ENCODE assay signal across 12 mouse cellular contexts in genomic region chr9:63653666-63654065, GRCm38 (mm10). TPM values are rescaled to one million over a fixed set of nuclear protein-coding genes. Genes with fewer than 3 reads are reported as not detected.
DNase-seq lines count a peak whose midpoint lies in the region; ATAC-seq lines count a peak whose summit lies in the region.
"Had no signal": no experiment of that assay in that cellular context is flagged by ENCODE, and none has a peak within 500 bp of the region (broad histone marks: within the 10 kb centered on the region; RNA-seq: fewer than 3 reads in every experiment).

No protein-coding gene starts in this region.

- 11% methylated on average over 7 of the region's 7 CpGs for WGBS in forebrain, embryonic 13.5 days
- WGBS in hindbrain, embryonic 14.5 days = 15% methylated on average over 7 of the region's 7 CpGs
- WGBS in neural tube, embryonic 13.5 days = 30% methylated on average over 7 of the region's 7 CpGs

- DNase-seq in left cerebral cortex, postnatal 4 days = peak; percentile 58
- DNase-seq in left cerebral cortex, adult 18-20 months (ENCODE audit: low spot score in 2 of 2) = no peak
- peak; percentile 49 for DNase-seq in hindbrain, embryonic 14.5 days (ENCODE audit: low spot score)
- DNase-seq in cerebellum, adult 18-20 months = no peak
- no peak for DNase-seq in gastrocnemius, adult 8-10 months (ENCODE audit: low spot score in 2 of 2)
- DNase-seq: cerebellum, adult 11-12 months; thymus, postnatal 36 days had no signal

- no peak overlapping the region for H3K4me3 ChIP-seq in forebrain, embryonic 13.5 days
- no peak overlapping the region for H3K4me3 ChIP-seq in hindbrain, embryonic 14.5 days (replicated peaks; ENCODE audit: low read length)
- no peak overlapping the region for H3K4me3 ChIP-seq in neural tube, embryonic 13.5 days
- H3K4me3 ChIP-seq: myocyte had no signal

- no peak for ATAC-seq in forebrain, embryonic 13.5 days
- ATAC-seq in hindbrain, embryonic 14.5 days (ENCODE audit: low FRiP score) = no peak; the same call in 1 of the 2 replicates
- ATAC-seq in neural tube, embryonic 13.5 days (ENCODE audit: low read depth) = no peak

- intact Hi-C loops in left cerebral cortex, postnatal 4 days (cut with DNase I) = no loop called here

- no peak overlapping the region for H3K9ac ChIP-seq in forebrain, embryonic 13.5 days
- H3K9ac ChIP-seq in hindbrain, embryonic 14.5 days = no peak overlapping the region
- H3K9ac ChIP-seq in neural tube, embryonic 13.5 days = no peak overlapping the region

- peak overlapping the region; percentile 55; the same call in 1 of the 2 replicates for H3K27ac ChIP-seq in forebrain, embryonic 13.5 days
- H3K27ac ChIP-seq in hindbrain, embryonic 14.5 days = peak overlapping the region; percentile 41; the same call in 1 of the 2 replicates
- peak overlapping the region; percentile 43 for H3K27ac ChIP-seq in neural tube, embryonic 13.5 days (replicated peaks)

- peaks cover 19% of the 10 kb centered on the region for H3K36me3 ChIP-seq in forebrain, embryonic 13.5 days (ENCODE audit: poor library complexity, severe bottlenecking)
- 0 out of 2 replicates have a peak, but pooled peaks cover 6% of the 10 kb centered on the region for H3K36me3 ChIP-seq in hindbrain, embryonic 14.5 days (replicated peaks; ENCODE audit: control insufficient read depth, insufficient read depth)
- H3K36me3 ChIP-seq in neural tube, embryonic 13.5 days = peaks cover 34% of the 10 kb centered on the region

- no peak overlapping the region for H3K4me2 ChIP-seq in forebrain, embryonic 13.5 days
- no peak overlapping the region for H3K4me2 ChIP-seq in hindbrain, embryonic 14.5 days (replicated peaks)
- H3K4me2 ChIP-seq in neural tube, embryonic 13.5 days = no peak overlapping the region
- H3K4me2 ChIP-seq: liver, embryonic 11.5 days had no signal

- peaks cover 44% of the 10 kb centered on the region for H3K4me1 ChIP-seq in forebrain, embryonic 13.5 days
- H3K4me1 ChIP-seq in hindbrain, embryonic 14.5 days (replicated peaks; ENCODE audit: control insufficient read depth, insufficient read depth, low read length) = peaks cover 30% of the 10 kb centered on the region
- H3K4me1 ChIP-seq in neural tube, embryonic 13.5 days (replicated peaks) = peaks cover 63% of the 10 kb centered on the region

- H3K9me3 ChIP-seq in forebrain, embryonic 13.5 days (replicated peaks) = no peaks in the 10 kb centered on the region
- H3K9me3 ChIP-seq in hindbrain, embryonic 14.5 days (ENCODE audit: control insufficient read depth, low read length) = no peaks in the 10 kb centered on the region
- no peaks in the 10 kb centered on the region for H3K9me3 ChIP-seq in neural tube, embryonic 13.5 days

- H3K27me3 ChIP-seq in forebrain, embryonic 13.5 days = no peaks in the 10 kb centered on the region
- H3K27me3 ChIP-seq in hindbrain, embryonic 14.5 days (ENCODE audit: control insufficient read depth, insufficient read depth, low read length) = no peaks in the 10 kb centered on the region
- no peaks in the 10 kb centered on the region for H3K27me3 ChIP-seq in neural tube, embryonic 13.5 days

RNA-seq across cellular contexts. Expression of gene Aagab, which starts 51.2 kb away (rescaled TPM):
- 10 to 100 TPM; 46.5 to 47.2 TPM for total RNA-seq in left cerebral cortex, postnatal 4 days (2021)
- 10 to 100 TPM; 45.0 to 48.9 TPM for total RNA-seq in left cerebral cortex, adult 18-20 months (2021)
- polyA plus RNA-seq in forebrain, embryonic 13.5 days (2015; fragmentation: Nextera tagmentation; extraction: Ambion mirVana) = 47.1 and 51.2 TPM in 2 replicates
- 59.2 and 66.6 TPM in 2 replicates for polyA plus RNA-seq in hindbrain, embryonic 14.5 days (2014; fragmentation: Nextera tagmentation; extraction: Ambion mirVana)
- polyA plus RNA-seq in neural tube, embryonic 13.5 days (2015; fragmentation: Nextera tagmentation; extraction: Ambion mirVana) = 53.5 and 57.7 TPM in 2 replicates
- total RNA-seq in gastrocnemius, adult 8-10 months (2022) = 10 to 100 TPM in 3 of 4 experiments, 1 to 10 TPM in 1; 9.9 to 13.6 (median 12.9) TPM

RNA-seq across cellular contexts. Expression of gene Iqch, which starts 51.4 kb away (rescaled TPM):
- total RNA-seq in left cerebral cortex, postnatal 4 days (2021) = under 1 TPM in 1 of 2 experiments, not detected in 1; 0.16 TPM
- not detected for total RNA-seq in left cerebral cortex, adult 18-20 months (2021)
- polyA plus RNA-seq in forebrain, embryonic 13.5 days (2015; fragmentation: Nextera tagmentation; extraction: Ambion mirVana) = 0.06 and 0.18 TPM in 2 replicates
- polyA plus RNA-seq in hindbrain, embryonic 14.5 days (2014; fragmentation: Nextera tagmentation; extraction: Ambion mirVana) = 0.21 and 0.37 TPM in 2 replicates
- polyA plus RNA-seq in neural tube, embryonic 13.5 days (2015; fragmentation: Nextera tagmentation; extraction: Ambion mirVana) = 0.51 and 0.53 TPM in 2 replicates
- not detected for total RNA-seq in gastrocnemius, adult 8-10 months (2022)
- polyA plus RNA-seq: heart, embryonic 14.5 days; myocyte had no signal

Comparison
In these comparisons a context has a peak if more than half of its experiments do, and no peak if none do; other contexts are left out.
1. DNase-seq: peak in left cerebral cortex, postnatal 4 days (single experiment) and hindbrain, embryonic 14.5 days (single experiment); none in left cerebral cortex, adult 18-20 months (0 of 2), cerebellum, adult 18-20 months (0 of 2) and gastrocnemius, adult 8-10 months (0 of 2).
2. Peak in every context shown above with its lines, with median percentiles within 50 percentile points of each other: H3K27ac ChIP-seq.